Mouse (Mus musculus) liver, embryonic 14.5 days (tissue): ENCODE results near the gene Smyd2. TPM values are rescaled to one million over a fixed set of nuclear protein-coding genes. Genes with fewer than 3 reads are reported as not detected.

Source experiments
- ATAC-seq: fragments of 200-750 bp; cut with Nextera tagmentation; 2 replicates; pipeline ENCODE4 v1.8.0; 2017; ENCODE audit warnings: moderate number of reproducible peaks, mild to moderate bottlenecking, moderate library complexity; ENCODE audit not compliant: insufficient read depth
- DNase-seq, 3 experiments: peaks; one replicate each; pipeline ENCODE4 v3.0.0-alpha.2; 2012 to 2013; ENCODE audit warnings: low read depth in 3 of 3, low spot score in 3 of 3
- H3K27ac ChIP-seq: fragments of 300-500 bp; sonication (generic); 2 replicates; pipeline ENCODE4 v1.5.1; 2014; ENCODE audit warnings: moderate library complexity, mild to moderate bottlenecking, control low read depth, inconsistent platforms
- H3K27me3 ChIP-seq: fragments of 300-500 bp; sonication (generic); 2 replicates; pipeline ENCODE4 v1.6.1; 2014; ENCODE audit warnings: mild to moderate bottlenecking, low read length, moderate library complexity; ENCODE audit not compliant: control insufficient read depth, insufficient read depth
- H3K36me3 ChIP-seq: fragments of 300-500 bp; sonication (generic); replicated peaks from 2 replicates; pipeline ENCODE4 v1.6.1; 2014; ENCODE audit warnings: low read depth; ENCODE audit not compliant: control insufficient read depth, insufficient read depth
- H3K4me1 ChIP-seq, 2 experiments: fragments of 200-500 bp in 1 of 2; fragments of 300-500 bp in 1 of 2; sonication (generic) in 1 of 2; replicated peaks; 2 replicates each; pipeline ENCODE4 v1.6.1; 2012 to 2014; ENCODE audit warnings: antibody characterized with exemption in 1 of 2, inconsistent platforms in 1 of 2, low read length in 1 of 2; ENCODE audit not compliant: control insufficient read depth in 2 of 2, insufficient read depth in 2 of 2
- H3K4me2 ChIP-seq: fragments of 300-500 bp; sonication (generic); 2 replicates; pipeline ENCODE4 v1.6.1; 2014; ENCODE audit warnings: low read depth, mild to moderate bottlenecking, control low read depth, moderate library complexity
- H3K4me3 ChIP-seq, 2 experiments: fragments of 200-500 bp in 1 of 2; fragments of 300-500 bp in 1 of 2; sonication (generic) in 1 of 2; 2 replicates each; pipeline ENCODE4 v1.5.1; 2012 to 2014; ENCODE audit warnings: low read depth in 2 of 2, low read length in 2 of 2, mild to moderate bottlenecking in 2 of 2, control low read depth in 1 of 2, inconsistent platforms in 1 of 2, moderate library complexity in 1 of 2; ENCODE audit not compliant: insufficient read depth in 1 of 2
- H3K9ac ChIP-seq: fragments of 300-500 bp; sonication (generic); replicated peaks from 2 replicates; pipeline ENCODE4 v1.6.1; 2014; ENCODE audit warnings: mild to moderate bottlenecking, control low read depth, moderate library complexity
- H3K9me3 ChIP-seq: fragments of 300-500 bp; sonication (generic); 2 replicates; pipeline ENCODE4 v1.6.1; 2016; ENCODE audit warnings: low read length, mixed read lengths; ENCODE audit not compliant: control insufficient read depth
- CTCF ChIP-seq: IDR thresholded peaks from 2 replicates; pipeline ENCODE4 v1.5.1; 2016; ENCODE audit warnings: antibody characterized with exemption, low read depth, control low read depth
- EP300 ChIP-seq: IDR thresholded peaks from 2 replicates; pipeline ENCODE4 v1.6.1; 2016; ENCODE audit warnings: antibody characterized with exemption, low read depth
- WGBS: fragments of 180-500 bp; shearing (Covaris S2); extraction: QIAGEN DNeasy Blood & Tissue Kit; methylation state at CpG from one replicate; pipeline ENCODE4 v1.1.7; 2014; ENCODE audit not compliant: insufficient replicate concordance; 5-methylcytosine and 5-hydroxymethylcytosine counted together
- polyA plus RNA-seq, 2 experiments: library from polyadenylated mRNA; depleted of rRNA in 1 of 2; stranded (reverse) in 1 of 2; unstranded in 1 of 2; fragments of >200 nt; fragmentation: Nextera tagmentation in 1 of 2; extraction: Ambion mirVana in 1 of 2; gene quantifications; 2 replicates each; pipeline versions ENCODE4 v1.2.1 to v1.2.3; 2012 to 2014

Smyd2 gene
- polyA plus RNA-seq, 2 experiments: 24.8 to 27.7 TPM

GRCm38 (mm10) chr1:189884951-189885350 is 37.2 kb downstream of the Smyd2 start:
- DNase-seq (no peak), ATAC-seq (no peak)
- peaks cover 0 to 7% of the 10 kb centered on the region in 2 experiments; a peak in 1 of 4 replicates for H3K4me1 ChIP-seq
- no peak overlapping the region for H3K9ac ChIP-seq
- H3K27ac ChIP-seq: no peak overlapping the region
- H3K4me3 ChIP-seq: no peak overlapping the region
- no peak overlapping the region for H3K4me2 ChIP-seq
- no peaks in the 10 kb centered on the region for H3K9me3 ChIP-seq
- no peak for TF ChIP-seq EP300
- no peak for TF ChIP-seq CTCF
- 67% methylated on average over 13 of the region's 13 CpGs for WGBS
- no peaks in the 10 kb centered on the region for H3K36me3 ChIP-seq
- no peaks in the 10 kb centered on the region for H3K27me3 ChIP-seq

DNA sequence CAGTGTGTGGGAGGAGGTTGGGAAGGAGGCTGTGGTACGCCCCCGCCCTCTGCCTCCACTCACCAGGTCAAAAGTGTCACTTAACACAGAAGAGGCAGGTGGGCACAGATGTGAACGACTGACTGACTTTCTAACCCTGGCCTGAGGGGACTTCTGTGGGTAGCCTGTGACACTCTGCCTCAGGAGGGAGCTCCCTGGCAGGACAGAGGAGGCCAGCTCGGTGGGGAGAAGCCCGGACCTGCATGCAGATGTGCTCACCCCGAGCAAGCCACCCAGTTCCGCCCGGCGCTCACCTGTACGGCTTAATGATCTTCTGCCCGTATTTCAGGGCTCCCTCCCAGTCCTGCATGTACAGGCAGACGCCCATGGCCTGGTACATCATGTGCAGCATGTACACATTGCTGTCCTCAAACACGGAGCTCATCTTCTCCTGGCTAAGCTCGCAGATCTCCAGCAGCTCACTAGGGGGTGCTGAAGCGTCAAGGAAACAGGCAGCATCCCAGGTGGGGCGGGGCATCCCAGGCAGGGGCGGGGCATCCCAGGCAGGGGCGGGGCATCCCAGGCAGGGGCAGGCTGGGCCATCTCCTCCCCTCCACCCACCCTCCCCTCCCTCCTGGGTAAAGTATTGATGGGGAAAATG is 38.5 kb downstream of the Smyd2 start:
- H3K9ac ChIP-seq: no peak overlapping the region
- no peak overlapping the region for H3K27ac ChIP-seq
- H3K27me3 ChIP-seq: no peaks in the 10 kb centered on the region
- H3K4me1 ChIP-seq: peaks cover 0 to 7% of the 10 kb centered on the region in 2 experiments; a peak in 1 of 4 replicates
- ATAC-seq: peak; percentile 9; the same call in 1 of the 2 replicates
- TF ChIP-seq CTCF (peak; percentile 73), EP300 (no peak)
- H3K4me2 ChIP-seq: no peak overlapping the region
- WGBS: 61% methylated on average over 18 of the region's 18 CpGs
- no peak for DNase-seq
- no peaks in the 10 kb centered on the region for H3K9me3 ChIP-seq
- no peak overlapping the region for H3K4me3 ChIP-seq
- H3K36me3 ChIP-seq: no peaks in the 10 kb centered on the region

DNA sequence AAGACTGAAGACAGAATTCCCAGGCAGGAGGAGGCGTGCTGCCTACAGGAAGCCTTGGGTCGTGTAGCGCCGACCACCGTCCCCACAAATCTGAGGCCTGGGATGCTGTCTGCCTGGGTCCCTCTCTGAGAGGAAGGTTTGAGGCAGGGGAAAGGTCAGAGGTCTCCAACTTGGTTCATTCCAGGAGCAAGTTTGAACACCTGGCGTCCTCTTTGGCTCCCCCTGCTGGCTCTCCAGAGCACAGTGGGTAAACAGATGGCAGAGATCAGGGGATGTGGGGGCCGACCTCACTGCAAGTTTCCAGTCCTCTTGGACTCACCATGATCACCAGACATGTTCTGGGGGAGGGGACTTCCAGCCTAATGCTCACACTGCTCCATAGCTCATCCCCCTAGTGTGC is 39.3 kb downstream of the Smyd2 start:
- Histone ChIP-seq H3K4me1 (peaks cover 0 to 7% of the 10 kb centered on the region in 2 experiments; a peak in 1 of 4 replicates), H3K27ac (no peak overlapping the region), H3K9ac (no peak overlapping the region), H3K36me3 (no peaks in the 10 kb centered on the region), H3K4me3 (no peak overlapping the region), H3K27me3 (no peaks in the 10 kb centered on the region), H3K4me2 (no peak overlapping the region), H3K9me3 (no peaks in the 10 kb centered on the region)
- no peak for DNase-seq
- peak; percentile 87 for TF ChIP-seq CTCF
- TF ChIP-seq EP300: no peak
- ATAC-seq: no peak
- WGBS: 67% methylated on average over 7 of the region's 7 CpGs

GRCm38 (mm10) chr1:189880745-189881144 is 41.4 kb downstream of the Smyd2 start:
- Histone ChIP-seq H3K4me2 (no peak overlapping the region), H3K9ac (no peak overlapping the region), H3K27me3 (no peaks in the 10 kb centered on the region), H3K27ac (no peak overlapping the region), H3K36me3 (no peaks in the 10 kb centered on the region), H3K9me3 (no peaks in the 10 kb centered on the region), H3K4me3 (no peak overlapping the region), H3K4me1 (peaks cover 0 to 2% of the 10 kb centered on the region in 2 experiments; a peak in 1 of 4 replicates)
- TF ChIP-seq EP300 (no peak), CTCF (no peak)
- 80% methylated on average over 14 of the region's 14 CpGs for WGBS
- ATAC-seq (no peak), DNase-seq (no peak)

DNA sequence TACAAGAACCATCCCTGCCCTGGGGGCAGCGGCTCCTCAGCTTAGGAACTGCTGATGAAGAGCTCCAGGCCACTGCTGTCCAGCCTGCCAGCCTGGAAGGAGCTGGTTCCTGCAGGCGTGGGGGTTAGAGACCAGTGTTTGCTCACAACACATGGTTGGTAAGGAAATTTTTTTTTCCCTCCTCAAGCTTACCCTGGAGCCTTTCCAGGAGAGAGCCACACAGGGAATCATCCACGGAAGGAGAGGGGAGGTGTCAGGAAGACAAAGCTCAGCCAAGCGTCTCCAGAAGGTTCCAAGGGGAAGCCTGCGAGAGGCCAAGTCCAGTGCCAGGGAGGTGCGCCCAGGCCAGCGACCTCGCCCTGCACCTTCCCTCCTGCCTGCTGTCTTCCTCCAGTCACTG is 42.2 kb downstream of the Smyd2 start:
- Histone ChIP-seq H3K9ac (no peak overlapping the region), H3K27ac (no peak overlapping the region), H3K4me1 (peaks cover 3 to 7% of the 10 kb centered on the region in 2 experiments; a peak in 3 of 4 replicates), H3K27me3 (no peaks in the 10 kb centered on the region), H3K36me3 (no peaks in the 10 kb centered on the region), H3K4me2 (no peak overlapping the region), H3K4me3 (no peak overlapping the region), H3K9me3 (no peaks in the 10 kb centered on the region)
- 79% methylated on average over 8 of the region's 8 CpGs for WGBS
- TF ChIP-seq EP300: no peak
- TF ChIP-seq CTCF: no peak
- ATAC-seq: no peak
- DNase-seq: no peak
